Mouse (Mus musculus) small intestine, adult 2 months (tissue): ENCODE measurements around the gene Axin2. TPM values are rescaled to one million over a fixed set of nuclear protein-coding genes. Genes with fewer than 3 reads are reported as not detected.

Experiments
- H3K27ac ChIP-seq: fragments of 200-500 bp; 2 replicates; pipeline ENCODE4 v1.5.1; 2012; ENCODE audit warnings: low read depth, low read length, control low read depth, inconsistent platforms; ENCODE audit not compliant: insufficient read depth
- H3K27me3 ChIP-seq: fragments of 200-500 bp; 2 replicates; pipeline ENCODE4 v1.6.1; 2012; ENCODE audit warnings: mild to moderate bottlenecking, moderate library complexity, low read length, inconsistent platforms; ENCODE audit not compliant: control insufficient read depth, insufficient read depth
- H3K36me3 ChIP-seq: fragments of 200-500 bp; 2 replicates; pipeline ENCODE4 v1.6.1; 2012; ENCODE audit warnings: mild to moderate bottlenecking, low read length, control low read depth, inconsistent platforms; ENCODE audit not compliant: control insufficient read depth, insufficient read depth
- H3K4me1 ChIP-seq: fragments of 200-500 bp; 2 replicates; pipeline ENCODE4 v1.6.1; 2012; ENCODE audit warnings: low read length, inconsistent platforms, mixed read lengths; ENCODE audit not compliant: control insufficient read depth, insufficient read depth, insufficient read length
- H3K4me3 ChIP-seq: fragments of 200-500 bp; 2 replicates; pipeline ENCODE4 v1.5.1; 2012; ENCODE audit warnings: low read depth, mild to moderate bottlenecking, control low read depth, inconsistent platforms, low read length, moderate library complexity
- CTCF ChIP-seq: fragments of 200-500 bp; IDR thresholded peaks from 2 replicates; pipeline ENCODE4 v1.5.1; 2012; ENCODE audit warnings: low read depth, mild to moderate bottlenecking, control low read depth, inconsistent platforms, low read length, moderate library complexity, mixed read lengths; ENCODE audit not compliant: insufficient replicate concordance, insufficient read length; ENCODE audit errors: extremely low read depth
- POLR2A ChIP-seq: fragments of 200-500 bp; IDR thresholded peaks from 2 replicates; pipeline ENCODE4 v1.6.1; 2012; ENCODE audit warnings: low read depth, mild to moderate bottlenecking, control low read depth, inconsistent platforms, low read length, moderate library complexity
- WGBS: fragments of 180-500 bp; shearing (Covaris S2); methylation state at CpG from one replicate; pipeline ENCODE4 v1.1.7; 2018; 5-methylcytosine and 5-hydroxymethylcytosine counted together
- polyA plus RNA-seq: library from polyadenylated mRNA; depleted of rRNA; stranded (reverse); fragments of >200 nt; gene quantifications from 2 replicates; pipeline ENCODE4 v1.2.3, GENCODE M21; 2012

Gene Axin2
- polyA plus RNA-seq, 1 experiment: 48.5 TPM

GRCm38 (mm10) chr11:108893855-108894510 lies 26.2 kb upstream of the Axin2 start:
- no peak overlapping the region for H3K4me3 ChIP-seq
- no peaks in the 10 kb centered on the region for H3K36me3 ChIP-seq
- peaks cover 8% of the 10 kb centered on the region; the same call in 1 of the 2 replicates for H3K4me1 ChIP-seq
- WGBS: 47% methylated on average over 10 of the region's 10 CpGs
- H3K27me3 ChIP-seq: no peaks in the 10 kb centered on the region
- H3K27ac ChIP-seq: no peak overlapping the region
- TF ChIP-seq CTCF (no peak), POLR2A (no peak)

DNA sequence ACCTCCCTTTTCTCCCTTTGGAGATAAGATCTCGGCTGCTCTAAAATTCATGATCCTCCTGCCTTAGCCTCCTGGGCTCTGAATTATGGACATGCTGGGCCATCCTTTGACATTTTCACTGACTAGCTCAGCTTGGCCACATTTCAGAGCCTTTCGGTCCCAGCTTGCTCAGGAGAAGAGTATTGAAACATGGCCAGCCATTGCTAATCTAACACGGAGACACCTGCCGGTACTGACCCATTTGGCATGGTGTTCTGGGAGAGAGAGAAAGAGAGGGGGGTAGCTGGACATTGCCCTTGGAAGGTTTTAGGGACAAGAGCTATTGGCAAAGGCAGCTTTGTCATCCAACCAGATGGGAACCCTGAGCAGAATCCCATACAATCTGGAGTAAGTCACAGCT lies 23.1 kb upstream of the Axin2 start:
- no peak overlapping the region for H3K27ac ChIP-seq
- 78% methylated on average over 4 of the region's 4 CpGs for WGBS
- no peaks in the 10 kb centered on the region for H3K36me3 ChIP-seq
- H3K4me3 ChIP-seq: no peak overlapping the region
- peaks cover 8% of the 10 kb centered on the region; the same call in 1 of the 2 replicates for H3K4me1 ChIP-seq
- no peaks in the 10 kb centered on the region for H3K27me3 ChIP-seq
- TF ChIP-seq CTCF: no peak
- TF ChIP-seq POLR2A: no peak

GRCm38 (mm10) chr11:108898063-108898462 lies 22.1 kb upstream of the Axin2 start:
- no peak overlapping the region for H3K4me3 ChIP-seq
- TF ChIP-seq CTCF (no peak), POLR2A (no peak)
- H3K4me1 ChIP-seq: peaks cover 8% of the 10 kb centered on the region; the same call in 1 of the 2 replicates
- 76% methylated on average over 9 of the region's 9 CpGs for WGBS
- H3K27me3 ChIP-seq: no peaks in the 10 kb centered on the region
- no peak overlapping the region for H3K27ac ChIP-seq
- no peaks in the 10 kb centered on the region for H3K36me3 ChIP-seq

DNA sequence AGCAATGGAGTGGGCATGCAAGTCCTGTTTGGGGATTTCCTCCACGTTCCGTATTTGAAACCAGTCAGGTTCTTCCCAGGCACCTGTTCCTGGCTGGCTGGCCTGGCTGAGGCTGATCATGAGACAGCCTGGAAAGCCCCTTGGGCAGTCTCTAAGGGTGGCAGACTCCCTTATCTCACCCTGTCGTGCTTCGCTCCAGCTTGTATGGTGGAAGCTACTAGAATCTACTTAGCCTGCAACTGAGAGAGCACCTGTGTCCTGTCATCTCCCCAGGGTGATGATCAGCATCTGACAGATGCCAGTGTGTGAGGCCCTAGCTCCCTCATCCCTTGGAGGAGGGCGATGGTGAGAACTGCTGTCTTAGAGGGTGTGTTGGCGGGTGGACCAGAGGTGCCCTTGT lies 21.7 kb upstream of the Axin2 start:
- Histone ChIP-seq H3K27me3 (no peaks in the 10 kb centered on the region), H3K36me3 (no peaks in the 10 kb centered on the region), H3K27ac (no peak overlapping the region), H3K4me1 (peaks cover 8% of the 10 kb centered on the region; the same call in 1 of the 2 replicates), H3K4me3 (no peak overlapping the region)
- no peak for TF ChIP-seq POLR2A
- WGBS: 78% methylated on average over 6 of the region's 6 CpGs

DNA sequence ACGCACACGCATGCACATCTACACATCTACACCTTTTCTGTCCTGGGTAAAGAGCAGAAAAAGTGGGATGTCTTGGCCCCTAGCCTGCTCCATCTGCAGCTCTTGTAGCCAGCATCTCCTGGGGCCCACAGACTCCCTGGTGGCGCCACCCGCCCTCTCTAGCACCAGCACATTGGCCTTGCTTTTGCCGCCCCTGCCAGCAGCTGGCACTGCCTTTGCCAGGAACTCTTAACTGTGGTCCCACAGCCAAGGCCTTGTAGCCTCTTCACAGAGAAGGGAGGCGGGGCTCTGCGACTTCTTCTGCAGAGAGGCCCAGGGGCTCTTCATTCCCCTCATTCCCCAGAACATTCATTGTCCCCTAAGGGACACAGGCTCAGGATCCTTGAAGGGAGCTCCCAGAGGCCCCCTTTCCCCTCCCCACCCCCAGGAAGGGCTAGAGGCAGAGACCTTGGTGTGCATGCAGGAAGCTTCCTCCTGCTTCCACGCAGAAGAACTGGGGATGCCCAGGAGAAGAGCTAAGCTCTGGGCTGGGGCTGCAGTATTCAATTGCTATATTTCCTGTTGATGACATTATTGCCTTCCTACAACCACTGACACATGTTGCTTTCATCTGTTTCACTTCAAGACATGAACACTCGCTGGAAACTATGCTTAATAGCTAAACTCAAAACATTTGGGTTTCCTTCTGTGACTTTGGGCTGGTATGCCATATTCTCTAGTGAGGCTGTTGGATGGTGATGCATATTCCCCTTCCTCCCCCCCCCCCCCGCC lies 19.2 kb upstream of the Axin2 start:
- no peak overlapping the region for H3K4me3 ChIP-seq
- H3K27me3 ChIP-seq: no peaks in the 10 kb centered on the region
- no peak for TF ChIP-seq CTCF
- TF ChIP-seq POLR2A: no peak
- H3K36me3 ChIP-seq: no peaks in the 10 kb centered on the region
- peaks cover 10% of the 10 kb centered on the region; the same call in 1 of the 2 replicates for H3K4me1 ChIP-seq
- H3K27ac ChIP-seq: no peak overlapping the region
- 77% methylated on average over 10 of the region's 10 CpGs for WGBS

DNA sequence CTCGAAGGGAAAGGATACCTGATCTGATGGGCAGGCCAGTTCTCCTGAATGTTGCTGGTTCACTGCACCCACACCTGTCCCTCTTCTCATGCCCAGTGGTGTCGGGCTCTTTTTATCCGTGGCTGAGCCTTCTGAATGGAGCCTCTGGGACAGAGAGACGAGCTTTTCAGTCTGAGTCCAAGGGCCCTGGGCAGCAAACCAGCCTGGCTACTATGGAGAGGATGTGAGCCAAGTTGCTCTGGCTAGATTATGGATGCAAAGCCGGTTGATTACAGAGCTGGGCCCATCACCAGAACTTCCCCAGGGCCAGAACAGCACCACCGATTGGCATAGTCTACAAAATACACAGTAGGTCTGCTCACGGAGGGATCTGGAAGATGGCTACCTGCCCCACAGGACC lies 18.5 kb upstream of the Axin2 start:
- Histone ChIP-seq H3K4me3 (no peak overlapping the region), H3K36me3 (no peaks in the 10 kb centered on the region), H3K4me1 (peaks cover 17% of the 10 kb centered on the region; the same call in 1 of the 2 replicates), H3K27ac (no peak overlapping the region), H3K27me3 (no peaks in the 10 kb centered on the region)
- TF ChIP-seq CTCF: no peak
- no peak for TF ChIP-seq POLR2A
- WGBS: 84% methylated on average over 7 of the region's 7 CpGs

DNA sequence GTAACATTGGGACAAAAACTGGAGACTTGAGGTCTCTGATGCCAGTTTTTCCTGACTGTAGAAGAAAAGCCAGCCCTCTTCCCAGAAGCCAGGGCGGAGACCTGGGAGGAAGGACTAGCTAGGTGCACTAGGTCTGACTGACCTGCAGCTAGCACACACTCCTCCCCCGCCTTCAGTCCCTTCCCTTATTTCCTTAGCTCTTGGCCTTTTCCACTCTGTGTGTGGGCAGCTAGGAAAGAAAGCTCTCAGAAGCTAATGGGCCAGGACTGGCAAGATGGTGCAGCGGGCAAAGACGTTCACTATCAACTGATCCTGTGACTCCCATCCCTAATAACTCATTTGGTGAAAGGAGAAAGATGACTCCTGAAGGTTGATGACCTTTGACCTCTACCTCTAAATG lies 17.8 kb upstream of the Axin2 start:
- Histone ChIP-seq H3K4me3 (no peak overlapping the region), H3K36me3 (no peaks in the 10 kb centered on the region), H3K4me1 (peaks cover 22% of the 10 kb centered on the region; the same call in 1 of the 2 replicates), H3K27ac (no peak overlapping the region), H3K27me3 (no peaks in the 10 kb centered on the region)
- TF ChIP-seq CTCF: no peak
- no peak for TF ChIP-seq POLR2A
- WGBS: 84% methylated on average over 4 of the region's 4 CpGs
